Mouse (Mus musculus) WW6 (cell line): ENCODE measurements around the gene Gpx4.
A peak's percentile ranks its signal among the peaks of the same experiment; 100 is the strongest.
"Not testable (repeated sequence)": the region's sequence is repeated elsewhere in the genome, so short reads cannot be mapped to it uniquely, and the experiment has no call there.

Source experiments
- DNase-seq: peaks from one replicate; pipeline ENCODE4 v3.0.0-alpha.2; 2013; ENCODE audit warnings: low read depth, low spot score

Gpx4 gene

DNA sequence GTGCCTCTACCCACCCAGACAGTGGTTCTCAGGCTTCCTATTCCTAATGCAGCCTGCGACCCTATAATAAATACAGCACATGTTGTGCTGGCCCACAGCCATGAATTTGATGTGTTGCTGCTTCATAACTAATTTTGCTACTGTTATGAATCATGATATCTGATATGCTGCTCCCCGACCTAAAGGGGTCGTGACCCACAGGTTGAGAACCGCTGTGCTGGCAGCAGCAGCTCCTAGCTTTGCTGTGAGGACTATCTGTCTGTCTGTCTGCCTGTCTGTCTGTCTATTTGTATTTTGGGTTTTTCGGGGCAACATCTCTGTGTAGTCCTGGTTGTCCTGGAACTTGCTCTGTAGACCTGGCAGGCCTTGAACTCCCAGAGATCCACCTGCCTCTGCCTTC, 23.2 kb upstream of the Gpx4 start:
- no peak for DNase-seq

DNA sequence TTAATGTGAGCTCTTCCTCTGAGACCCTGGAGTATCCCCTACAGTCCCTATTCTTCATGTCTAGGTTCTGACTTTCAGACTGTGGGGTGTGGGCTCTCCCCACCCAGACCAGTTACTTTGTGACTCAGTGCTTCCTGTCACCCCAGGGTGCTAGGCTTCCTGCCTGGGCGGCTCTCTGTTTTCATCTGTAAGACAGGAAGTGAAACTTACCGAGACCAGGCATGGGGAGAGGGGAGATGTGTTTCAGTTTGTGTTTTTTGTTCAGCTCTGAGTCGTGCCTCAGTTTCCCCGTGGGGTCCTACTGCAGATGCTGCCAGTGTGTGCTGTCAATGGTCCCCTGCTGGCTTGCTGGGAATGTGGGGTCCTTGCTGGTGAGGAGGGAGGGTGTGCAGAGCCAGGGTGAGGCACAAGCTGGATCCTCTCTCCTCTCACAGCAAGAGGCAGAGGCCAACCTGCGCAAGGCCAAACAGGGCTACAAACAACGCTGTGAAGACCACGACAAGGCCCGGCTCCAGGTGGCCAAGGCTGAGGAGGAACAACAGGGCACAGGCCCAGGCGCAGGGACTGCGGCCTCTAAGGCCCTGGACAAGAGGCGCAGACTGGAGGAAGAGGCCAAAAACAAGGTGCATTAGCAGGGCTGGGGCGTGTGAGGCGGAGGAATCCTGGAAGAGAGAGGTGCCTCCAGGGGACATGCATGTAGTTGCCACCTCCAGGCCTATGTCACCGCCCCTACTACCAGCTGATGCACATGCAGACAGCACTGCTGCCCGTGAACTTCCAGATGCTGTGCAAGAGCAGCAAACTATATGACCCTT, 22.5 kb upstream of the Gpx4 start:
- DNase-seq, result no peak

DNA sequence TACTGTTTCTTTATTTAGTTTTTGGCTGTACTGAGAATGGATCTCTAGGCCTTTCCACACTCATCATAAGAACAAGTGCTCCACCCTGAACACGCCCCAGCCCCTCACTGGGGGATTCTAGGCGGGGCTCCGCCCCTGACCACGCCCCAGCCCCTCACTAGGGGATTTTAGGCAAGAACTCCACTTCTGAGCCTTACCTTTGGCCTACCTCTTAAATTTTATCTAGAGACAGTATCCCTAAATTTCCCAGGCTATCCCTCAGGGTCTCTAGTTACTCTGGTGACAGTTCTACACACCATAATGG, 22.0 kb upstream of the Gpx4 start:
- DNase-seq, result no peak

DNA sequence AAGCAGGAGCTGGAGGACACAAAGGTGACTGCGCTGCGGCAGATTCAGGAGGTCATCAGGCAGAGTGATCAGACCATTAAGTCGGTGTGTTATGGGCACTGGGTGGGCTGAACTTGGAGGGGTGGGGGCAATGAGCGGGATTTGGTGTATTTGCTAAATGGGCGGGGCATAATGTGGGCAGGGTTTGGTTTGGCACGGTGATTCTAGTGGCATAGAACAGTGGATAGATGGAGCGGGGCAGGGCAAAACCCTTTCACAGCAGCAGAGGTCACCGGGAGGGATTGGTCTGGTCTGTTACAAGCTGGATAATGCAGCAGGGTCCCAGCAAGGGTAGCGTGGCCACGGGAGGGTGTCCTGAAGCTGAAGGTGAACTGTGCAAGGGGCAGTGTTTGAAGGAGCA, 21.5 kb upstream of the Gpx4 start:
- DNase-seq, result no peak

DNA sequence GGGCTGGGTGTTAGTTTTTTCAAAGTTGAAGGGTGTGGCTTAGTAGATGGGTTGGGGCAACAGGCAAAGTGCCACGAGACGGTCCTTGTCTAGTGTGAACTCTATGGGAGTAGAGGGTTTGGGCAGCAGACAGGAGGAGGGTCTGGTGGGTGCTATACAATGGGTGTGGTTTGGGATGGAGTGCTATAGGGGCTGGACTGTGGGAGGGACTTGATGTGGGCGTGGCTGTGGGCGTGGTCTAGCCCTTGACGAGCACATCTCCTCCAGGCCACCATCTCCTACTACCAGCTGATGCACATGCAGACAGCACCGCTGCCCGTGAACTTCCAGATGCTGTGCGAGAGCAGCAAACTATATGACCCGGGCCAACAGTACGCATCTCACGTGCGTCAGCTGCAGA, 21.1 kb upstream of the Gpx4 start:
- no peak for DNase-seq

DNA sequence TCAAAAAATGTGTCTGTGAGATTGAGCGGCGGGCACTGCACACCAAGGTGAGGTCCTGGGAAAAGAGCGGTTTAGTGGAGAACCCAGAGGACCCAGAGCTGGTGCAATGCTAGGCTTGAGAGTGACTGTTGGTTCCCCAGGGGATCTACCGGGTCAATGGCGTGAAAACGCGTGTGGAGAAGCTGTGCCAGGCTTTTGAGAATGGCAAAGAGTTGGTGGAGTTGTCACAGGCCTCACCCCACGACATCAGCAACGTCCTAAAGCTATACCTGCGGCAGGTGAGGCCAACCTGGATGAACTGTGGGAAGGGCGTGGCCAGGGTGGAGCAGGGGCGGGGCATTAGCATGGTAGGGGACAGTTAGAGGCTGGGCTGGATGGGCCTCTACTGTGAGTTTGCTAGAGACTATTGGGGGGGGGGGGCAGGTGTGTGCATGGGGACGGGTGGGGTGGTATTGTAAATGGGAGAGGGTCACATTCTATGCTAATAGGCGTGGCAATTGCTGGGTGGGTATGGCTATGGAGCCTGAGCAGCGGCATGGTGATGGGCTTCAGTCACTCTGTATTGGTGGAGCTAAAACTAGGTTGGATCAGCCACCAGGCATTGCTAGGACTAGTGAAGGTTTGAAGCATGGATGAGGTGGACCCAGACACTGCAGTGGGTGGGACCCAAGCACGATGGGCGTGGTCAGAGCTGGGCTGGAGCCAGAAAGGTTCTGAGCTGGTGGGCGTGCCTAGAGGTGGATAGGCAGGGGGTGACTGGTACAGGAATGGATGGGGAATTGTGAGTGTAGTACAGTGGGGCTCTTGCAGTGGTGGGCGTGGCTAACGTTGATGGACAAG, 19.1 kb upstream of the Gpx4 start:
- DNase-seq, result no peak

DNA sequence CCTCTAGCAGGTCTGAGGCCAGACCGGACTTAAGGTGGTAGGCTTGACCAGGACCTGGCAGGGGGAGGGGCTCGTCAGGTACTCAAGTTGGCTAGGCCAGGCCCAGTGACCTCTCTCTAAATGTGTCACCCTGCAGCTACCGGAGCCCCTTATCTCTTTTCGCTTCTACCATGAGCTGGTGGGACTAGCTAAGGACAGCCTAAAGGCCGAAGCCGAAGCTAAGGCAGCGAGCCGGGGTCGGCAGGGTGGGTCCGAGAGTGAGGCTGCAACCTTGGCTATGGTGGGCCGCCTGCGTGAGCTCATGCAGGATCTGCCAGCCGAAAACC, 18.5 kb upstream of the Gpx4 start:
- no peak for DNase-seq

DNA sequence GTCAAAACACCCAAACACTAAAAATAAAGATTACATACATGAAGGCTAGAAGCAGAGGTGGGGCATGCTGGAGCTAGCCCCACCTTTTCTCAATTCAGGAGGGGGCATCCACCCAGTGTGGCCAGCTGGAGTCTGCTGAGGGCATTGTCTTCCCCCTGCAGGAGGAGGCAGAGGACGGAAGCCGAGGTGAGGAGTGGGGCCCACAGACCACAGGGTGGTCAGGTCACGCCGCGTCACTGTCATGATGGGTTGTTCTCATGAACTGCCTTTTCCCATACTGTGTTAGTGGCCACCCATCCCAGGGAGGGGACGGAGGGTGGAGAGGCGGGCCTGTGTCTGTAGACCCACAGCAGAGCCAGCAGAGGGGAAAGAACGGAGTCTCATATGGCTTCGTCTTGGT, 16.8 kb upstream of the Gpx4 start:
- DNase-seq, result no peak

DNA sequence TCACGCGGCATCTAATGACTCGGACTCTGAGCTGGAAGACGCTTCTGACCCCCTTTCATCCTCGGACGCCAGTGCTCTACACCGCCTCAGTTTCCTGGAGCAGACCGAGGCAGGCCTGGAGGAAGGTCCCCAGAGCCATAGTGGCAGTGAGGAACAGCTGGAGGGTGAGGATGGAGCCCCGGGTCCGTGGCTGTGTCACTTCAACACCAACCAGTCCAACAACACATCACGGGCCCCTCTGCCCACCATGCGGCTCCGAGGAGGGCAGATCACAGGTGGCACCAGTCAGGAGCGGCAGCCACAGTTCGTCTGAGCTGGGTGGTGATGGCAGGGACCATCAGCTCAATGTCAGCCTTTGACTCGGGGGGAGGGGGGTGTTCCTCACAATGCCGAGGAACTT, 16.2 kb upstream of the Gpx4 start:
- DNase-seq, result no peak

DNA sequence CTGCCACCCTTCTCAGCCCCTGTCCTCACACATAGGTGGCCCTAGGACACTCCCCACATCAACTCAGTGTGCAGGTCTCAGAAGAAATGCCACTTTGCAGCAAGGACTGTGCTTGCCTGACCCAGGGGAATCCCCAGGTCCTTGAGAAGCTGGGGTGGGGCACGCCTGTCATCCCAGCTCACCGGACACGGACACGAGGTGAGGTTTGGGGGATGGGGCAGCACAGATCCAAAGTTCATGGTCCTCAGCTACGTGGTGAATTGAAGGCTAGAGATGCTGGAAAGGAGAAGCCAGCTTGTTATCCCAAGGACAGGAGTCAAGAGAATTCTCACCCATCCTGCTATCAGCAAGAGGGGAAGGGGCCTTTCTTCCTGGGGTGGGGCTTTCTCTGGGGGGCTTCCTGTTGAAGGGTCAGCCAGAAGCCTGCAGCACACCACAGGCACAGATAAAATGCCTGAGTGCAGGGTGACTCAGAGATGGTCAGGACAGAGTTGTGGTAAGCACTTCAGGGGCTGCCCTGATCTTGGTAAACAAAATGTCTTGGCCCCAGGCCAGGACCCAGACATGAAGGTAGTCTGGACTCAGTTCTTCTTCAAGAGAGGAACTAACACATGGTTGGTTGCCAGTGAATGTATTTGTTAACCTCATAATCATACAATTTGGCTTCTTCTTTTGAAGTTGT, 14.0 kb upstream of the Gpx4 start:
- DNase-seq, result no peak

DNA sequence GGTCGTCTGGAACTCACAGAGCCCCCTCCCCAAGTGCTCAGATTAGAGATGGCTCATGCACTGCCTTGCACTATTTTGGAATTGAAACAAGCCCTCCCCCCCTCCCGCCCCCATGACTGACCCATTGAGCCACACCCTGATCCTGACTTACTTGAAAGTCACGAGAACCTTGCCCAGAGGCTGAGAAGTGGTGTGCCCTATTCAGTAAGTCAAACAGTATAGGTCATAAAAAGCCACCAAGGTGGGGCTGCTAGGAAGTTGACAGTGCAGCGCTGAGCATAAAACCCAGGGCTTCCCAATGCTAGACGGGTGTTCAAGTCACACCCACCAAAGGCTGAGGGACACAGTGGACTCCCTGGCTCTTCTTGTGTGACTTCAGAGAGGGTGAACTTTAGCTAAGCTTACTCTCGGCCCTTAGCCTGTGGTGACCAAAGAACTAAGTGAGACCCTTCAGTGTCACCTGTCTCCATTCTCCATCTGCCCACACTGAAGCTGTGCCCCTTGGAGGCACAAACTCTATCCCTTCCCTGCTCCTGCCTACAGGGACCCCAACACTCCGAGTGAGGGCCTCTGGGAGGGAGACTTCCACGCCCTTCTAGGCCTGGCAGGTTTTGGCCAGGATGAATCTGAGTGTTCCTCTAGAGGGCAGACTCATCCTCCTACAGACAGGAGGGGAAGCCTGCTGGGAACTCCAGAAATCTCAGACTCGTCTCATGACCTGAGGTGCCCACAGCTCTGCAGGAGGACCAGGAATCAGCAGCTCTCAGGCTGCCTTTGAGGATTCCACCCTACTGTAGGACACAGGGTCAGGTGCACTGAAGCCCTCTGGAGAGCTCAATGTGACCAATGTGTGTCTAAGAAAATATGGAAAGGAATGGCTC, 13.2 kb upstream of the Gpx4 start:
- no peak for DNase-seq

DNA sequence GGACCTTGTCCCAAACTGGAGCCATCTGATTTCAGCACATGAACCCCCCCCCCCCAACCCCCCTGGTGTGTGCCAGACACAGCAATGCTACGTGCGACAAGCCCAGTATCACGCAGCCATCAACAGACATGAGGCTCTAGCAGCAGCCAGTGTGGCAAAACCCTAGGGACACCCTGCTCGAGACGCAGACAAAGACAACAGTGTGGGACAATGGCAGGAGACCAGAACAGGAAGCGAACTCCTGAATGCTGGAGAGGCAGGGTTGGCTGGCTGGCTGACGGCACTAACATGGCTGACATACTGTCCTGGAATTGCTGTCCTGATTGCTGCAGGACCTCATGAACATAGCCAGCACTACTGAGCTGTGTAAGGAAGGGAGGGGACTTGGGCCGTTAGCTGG, 11.8 kb upstream of the Gpx4 start:
- no peak for DNase-seq

DNA sequence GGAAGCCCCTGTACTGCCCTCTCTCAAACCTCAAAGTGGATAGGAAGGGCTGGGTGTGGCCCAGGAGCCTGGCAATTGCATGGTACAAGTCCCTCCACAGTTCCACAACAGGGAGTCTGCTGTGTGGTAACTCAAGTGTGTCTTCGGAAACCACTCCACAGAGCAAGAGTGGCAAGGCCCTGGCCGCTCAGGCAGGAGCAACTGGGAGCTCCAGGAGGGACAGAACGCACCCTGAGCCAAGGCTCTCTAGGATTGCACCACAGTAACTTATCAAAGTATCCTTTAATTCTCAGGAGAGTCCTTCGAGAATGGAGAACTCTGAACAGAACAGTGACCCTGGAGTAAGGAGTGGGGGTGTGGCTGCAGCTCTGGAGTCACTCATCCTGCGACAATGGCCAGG, 11.3 kb upstream of the Gpx4 start:
- DNase-seq, result no peak

DNA sequence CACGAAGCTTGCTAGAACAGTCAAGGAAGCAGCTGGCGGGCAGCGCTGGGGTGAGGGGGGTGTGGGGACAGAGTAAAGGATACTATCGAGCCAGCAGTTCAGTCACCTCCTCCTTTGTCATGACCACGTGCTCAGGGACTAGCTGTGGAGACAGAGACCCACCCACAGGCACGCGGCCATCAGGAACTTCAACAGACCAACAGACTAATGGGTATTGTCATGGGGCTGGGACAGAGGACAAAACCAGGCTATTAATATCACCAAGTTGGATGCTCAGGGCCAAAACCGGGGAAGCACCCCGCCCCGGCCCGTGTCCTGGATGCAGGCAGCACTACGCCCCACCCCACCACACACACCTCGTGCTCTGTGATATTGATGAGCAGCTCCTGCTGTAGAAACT, 10.1 kb upstream of the Gpx4 start:
- no peak for DNase-seq

DNA sequence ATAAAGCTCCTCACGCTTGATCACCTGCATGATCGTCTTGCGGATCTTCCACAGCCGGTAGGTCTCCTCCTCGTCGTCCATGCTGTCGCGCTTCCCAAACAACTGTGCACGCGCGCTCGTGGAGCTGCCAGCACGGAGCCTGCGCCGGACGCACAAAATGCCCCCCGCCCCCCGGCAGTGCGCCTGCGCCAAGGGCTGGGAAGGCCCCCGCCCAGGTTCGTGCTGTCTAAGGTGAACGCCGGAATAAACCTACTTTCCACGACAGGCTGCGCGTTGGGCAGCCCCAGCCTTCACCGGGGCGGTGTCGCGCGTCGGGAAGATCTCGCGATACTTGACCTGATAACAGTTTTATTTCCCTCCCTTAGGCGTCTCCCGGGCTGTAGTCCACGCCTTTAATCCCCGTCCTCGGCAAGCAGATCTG, 7.4 kb upstream of the Gpx4 start, which contains the start of gene Polr2e:
Gene Polr2e (minus strand): TSS at position 237 of the 421 bp plus-strand sequence.
- DNase-seq, result peak; percentile 91

DNA sequence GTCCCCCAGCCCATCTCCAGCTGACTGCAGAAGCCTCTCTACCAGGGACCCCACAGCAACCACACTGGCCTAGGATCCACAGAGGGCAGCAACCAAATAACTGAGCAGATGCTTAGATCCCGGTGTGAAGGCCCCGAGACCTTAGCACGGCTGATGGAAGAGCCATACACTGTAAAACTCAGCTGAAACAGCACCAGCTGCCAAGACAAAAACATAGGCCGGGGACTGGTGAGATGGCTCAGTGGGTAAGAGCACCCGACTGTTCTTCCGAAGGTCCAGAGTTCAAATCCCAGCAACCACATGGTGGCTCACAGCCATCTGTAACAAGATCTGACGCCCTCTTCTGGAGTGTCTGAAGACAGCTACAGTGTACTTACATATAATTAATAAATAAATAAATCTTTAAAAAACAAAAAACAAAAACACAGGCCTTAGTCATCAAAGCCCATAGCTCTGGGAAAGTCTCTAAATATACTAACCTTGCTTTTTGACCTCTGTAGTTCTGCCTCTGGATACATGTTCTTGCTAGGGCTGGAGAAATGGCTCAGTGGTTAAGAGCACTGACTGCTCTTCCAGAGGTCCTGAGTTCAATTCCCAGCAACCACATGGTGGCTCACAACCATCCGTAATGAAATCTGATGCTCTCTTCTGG, 5.4 kb upstream of the Gpx4 start:
- not testable (repeated sequence) for DNase-seq

DNA sequence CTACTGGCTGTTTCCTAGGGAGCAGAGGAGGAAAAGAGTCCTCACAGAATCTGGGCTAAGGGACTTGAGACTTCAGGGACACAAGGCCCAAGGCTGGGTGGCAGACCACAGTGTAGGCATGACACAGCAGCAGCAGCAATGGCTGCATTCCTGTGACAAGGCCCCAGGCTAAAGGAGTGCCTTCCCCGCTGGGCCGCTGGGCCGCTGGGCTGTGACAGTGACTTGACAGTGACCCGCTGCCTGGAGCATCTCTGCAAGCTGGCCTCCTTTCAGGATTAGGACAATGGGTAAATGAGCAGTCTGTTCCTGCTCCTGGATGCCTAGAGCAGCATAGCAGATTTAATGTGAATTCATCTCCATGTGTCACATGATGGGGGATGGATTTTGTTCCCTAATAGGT, 2.9 kb upstream of the Gpx4 start:
- no peak for DNase-seq

DNA sequence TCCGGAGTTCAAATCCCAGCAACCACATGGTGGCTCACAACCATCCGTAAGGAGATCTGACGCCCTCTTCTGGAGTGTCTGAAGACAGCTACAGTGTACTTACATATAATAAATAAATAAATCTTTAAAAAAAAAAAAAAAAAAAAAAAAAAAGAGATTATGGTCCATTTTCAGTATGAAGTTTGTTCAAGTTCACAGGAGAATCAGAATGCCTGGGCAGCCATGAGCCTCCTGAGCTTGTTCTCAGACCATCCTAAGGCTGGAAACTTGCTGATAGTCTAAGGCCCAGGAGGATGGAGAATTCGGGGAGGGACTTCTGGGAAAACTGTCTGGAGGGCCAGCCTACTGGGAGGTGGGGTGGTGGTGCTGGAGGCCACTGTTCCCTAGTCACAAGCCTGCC, 1.6 kb upstream of the Gpx4 start:
- DNase-seq, result not testable (repeated sequence)

DNA sequence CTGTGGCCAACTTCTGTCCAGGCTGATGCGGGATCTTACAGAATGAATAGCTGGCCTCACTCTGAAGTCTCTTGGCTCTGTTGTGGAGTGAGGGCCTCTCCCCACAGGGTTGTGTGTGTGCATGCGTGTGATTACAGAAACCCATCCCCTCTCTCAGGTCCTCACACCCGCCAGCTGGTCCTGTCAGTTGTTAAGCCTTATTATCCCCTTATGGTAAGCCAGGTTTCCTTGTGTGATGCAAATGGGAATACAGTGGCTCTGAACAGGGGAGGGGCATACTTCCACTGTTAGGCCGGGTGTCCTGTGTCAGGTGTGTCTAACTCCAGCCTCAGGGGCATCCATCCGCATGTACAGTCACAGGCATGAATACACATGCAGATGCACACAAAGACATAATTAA, 1.2 kb upstream of the Gpx4 start:
- no peak for DNase-seq

DNA sequence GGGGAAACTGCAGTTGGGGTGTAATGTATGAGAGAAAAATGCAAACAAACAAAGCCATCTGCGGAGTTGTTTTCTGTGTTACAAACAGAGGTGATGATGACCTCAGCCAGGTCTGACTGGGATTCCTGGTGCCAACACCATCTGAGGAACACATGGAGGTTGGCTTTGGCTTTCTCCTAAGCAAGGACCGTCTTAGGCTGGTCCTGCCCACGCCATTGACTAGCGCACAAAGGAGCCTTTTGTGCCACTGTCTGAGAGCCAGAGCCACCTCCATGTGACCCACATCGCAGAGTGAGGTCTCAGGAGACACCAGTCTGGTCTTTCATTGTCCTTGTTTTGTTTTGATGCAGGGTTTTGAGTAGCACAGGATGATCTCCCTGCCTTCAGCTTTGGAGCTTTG, 1.4 kb downstream of the Gpx4 start:
- DNase-seq, result no peak

DNA sequence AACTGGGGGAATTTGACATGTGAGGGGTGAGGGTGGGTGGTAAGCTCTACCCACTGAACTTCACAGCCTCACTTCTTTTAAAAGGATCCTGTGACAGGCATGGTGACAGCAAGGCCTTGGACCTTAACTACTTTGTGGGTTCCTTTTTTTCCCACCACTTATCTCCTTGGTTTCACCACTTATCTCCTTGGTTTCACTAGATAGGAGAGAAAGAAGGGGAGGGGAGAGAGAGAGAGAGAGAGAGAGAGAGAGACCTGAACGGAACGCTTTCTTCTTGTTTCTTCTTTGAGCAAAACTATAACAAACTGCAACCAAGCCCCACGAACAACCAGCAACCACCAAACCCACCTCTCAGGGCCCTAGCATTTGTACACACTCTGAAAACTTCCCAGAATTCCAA, 1.9 kb downstream of the Gpx4 start:
- DNase-seq, result no peak
